Mouse (Mus musculus): ENCODE results near the gene BC107364. TPM values are rescaled to one million over a fixed set of nuclear protein-coding genes. Genes with fewer than 3 reads are reported as not detected.
"Not testable (repeated sequence)": the region's sequence is repeated elsewhere in the genome, so short reads cannot be mapped to it uniquely, and the experiment has no call there.

BC107364 gene
- polyA plus RNA-seq, 2 experiments, result not detected

DNA sequence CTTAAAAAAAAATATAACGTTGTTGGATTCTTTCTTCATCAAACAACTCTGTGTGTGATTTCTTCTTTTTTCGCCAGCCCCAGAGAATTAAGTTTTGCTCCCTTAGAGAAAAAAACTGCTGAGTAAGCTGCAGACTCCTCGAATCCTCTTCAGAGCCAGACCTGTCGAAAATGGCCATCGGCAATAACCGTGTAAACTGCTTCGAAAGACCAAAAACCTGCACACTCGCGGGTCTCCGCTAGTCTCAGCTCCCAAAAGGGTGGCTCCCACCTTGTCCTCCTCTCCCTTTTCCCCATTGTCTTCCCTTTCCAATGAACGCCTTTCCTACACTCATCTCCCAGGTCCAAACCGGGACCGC, 50.7 kb downstream of the BC107364 start:
- no peak for TF ChIP-seq POLR2A (IDR thresholded peaks at IDR 0.05; ENCODE audit: borderline replicate concordance, extremely low read depth, insufficient read depth, insufficient read length)
- H3K4me1 ChIP-seq (ENCODE audit: control insufficient read depth, insufficient read depth, low read length), result peaks cover 3% of the 10 kb centered on the region
- no peak overlapping the region for H3K9ac ChIP-seq (ENCODE audit: low read depth, low read length, severe bottlenecking)
- H3K9me3 ChIP-seq (ENCODE audit: control insufficient read depth, low read length), result no peaks in the 10 kb centered on the region
- ATAC-seq (ENCODE audit: low FRiP score, low read depth) (no peak), DNase-seq (ENCODE audit: low spot score) (no peak)
- H3K4me2 ChIP-seq (replicated peaks; ENCODE audit: low read depth, low read length, severe bottlenecking), result peak overlapping the region; percentile 41
- WGBS, result 3% methylated on average over 13 of the region's 13 CpGs
- H3K27ac ChIP-seq (replicated peaks; ENCODE audit: low read depth, low read length), result no peak overlapping the region
- peaks cover 82% of the 10 kb centered on the region for H3K27me3 ChIP-seq (ENCODE audit: control insufficient read depth, insufficient read depth, low read length)
- no peaks in the 10 kb centered on the region for H3K36me3 ChIP-seq (ENCODE audit: control insufficient read depth, insufficient read depth, low read length)
- H3K4me3 ChIP-seq (replicated peaks; ENCODE audit: low read length), result peak overlapping the region; percentile 32

DNA sequence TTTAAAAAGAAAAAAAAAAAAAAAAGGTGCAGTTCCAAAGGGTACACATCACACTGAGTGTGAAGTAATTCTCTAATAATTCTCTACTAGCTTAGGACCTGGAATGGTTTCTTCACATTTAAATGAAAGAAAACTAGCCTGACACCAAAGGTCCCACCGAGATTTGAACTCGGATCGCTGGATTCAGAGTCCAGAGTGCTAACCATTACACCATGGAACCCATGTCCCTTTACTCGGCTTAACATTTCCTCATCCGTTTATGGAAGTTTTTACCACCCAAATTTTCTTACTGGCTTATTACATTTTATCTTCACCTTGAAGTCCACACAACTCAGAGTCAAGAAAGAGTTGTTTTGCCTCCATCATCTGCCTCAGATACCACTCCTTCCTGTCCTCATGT, 53.2 kb downstream of the BC107364 start:
- Histone ChIP-seq H3K36me3 (ENCODE audit: control insufficient read depth, insufficient read depth, low read length) (no peaks in the 10 kb centered on the region), H3K9ac (ENCODE audit: low read depth, low read length, severe bottlenecking) (no peak overlapping the region), H3K27me3 (ENCODE audit: control insufficient read depth, insufficient read depth, low read length) (peaks cover 78% of the 10 kb centered on the region), H3K4me3 (replicated peaks; ENCODE audit: low read length) (no peak overlapping the region), H3K27ac (replicated peaks; ENCODE audit: low read depth, low read length) (no peak overlapping the region), H3K4me1 (ENCODE audit: control insufficient read depth, insufficient read depth, low read length) (no peaks in the 10 kb centered on the region), H3K9me3 (ENCODE audit: control insufficient read depth, low read length) (no peaks in the 10 kb centered on the region), H3K4me2 (replicated peaks; ENCODE audit: low read depth, low read length, severe bottlenecking) (no peak overlapping the region)
- 3% methylated on average over 5 of the region's 5 CpGs for WGBS
- ATAC-seq (ENCODE audit: low FRiP score, low read depth) (no peak), DNase-seq (ENCODE audit: low spot score) (no peak)
- no peak for TF ChIP-seq POLR2A (IDR thresholded peaks at IDR 0.05; ENCODE audit: borderline replicate concordance, extremely low read depth, insufficient read depth, insufficient read length)

DNA sequence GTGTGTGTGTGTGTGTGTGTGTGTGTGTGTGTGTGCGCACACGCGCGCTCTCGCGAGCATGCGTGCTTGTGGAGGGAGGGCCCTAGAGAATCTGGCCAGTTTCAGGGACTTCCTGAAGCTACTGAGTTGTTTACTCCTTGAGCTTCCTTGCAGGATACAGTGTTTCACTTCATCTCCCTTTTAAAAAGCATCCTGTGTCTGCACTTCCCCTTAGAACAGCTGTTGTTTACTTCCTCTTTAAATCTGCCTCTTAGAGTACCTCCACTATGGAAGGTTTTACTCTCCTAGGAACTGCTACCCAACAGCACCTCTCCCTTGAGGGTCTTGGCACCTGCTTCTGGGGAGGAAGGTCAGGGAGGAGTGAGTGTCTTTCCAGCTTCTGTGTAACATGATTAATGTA, 55.2 kb downstream of the BC107364 start:
- ATAC-seq (ENCODE audit: low FRiP score, low read depth) (no peak), DNase-seq (ENCODE audit: low spot score) (no peak)
- no peak for TF ChIP-seq POLR2A (IDR thresholded peaks at IDR 0.05; ENCODE audit: borderline replicate concordance, extremely low read depth, insufficient read depth, insufficient read length)
- no peaks in the 10 kb centered on the region for H3K36me3 ChIP-seq (ENCODE audit: control insufficient read depth, insufficient read depth, low read length)
- no peak overlapping the region for H3K27ac ChIP-seq (replicated peaks; ENCODE audit: low read depth, low read length)
- no peak overlapping the region for H3K9ac ChIP-seq (ENCODE audit: low read depth, low read length, severe bottlenecking)
- H3K4me3 ChIP-seq (replicated peaks; ENCODE audit: low read length), result no peak overlapping the region
- H3K9me3 ChIP-seq (ENCODE audit: control insufficient read depth, low read length), result no peaks in the 10 kb centered on the region
- no peak overlapping the region for H3K4me2 ChIP-seq (replicated peaks; ENCODE audit: low read depth, low read length, severe bottlenecking)
- WGBS, result 94% methylated on average over 7 of the region's 7 CpGs
- H3K4me1 ChIP-seq (ENCODE audit: control insufficient read depth, insufficient read depth, low read length), result no peaks in the 10 kb centered on the region
- H3K27me3 ChIP-seq (ENCODE audit: control insufficient read depth, insufficient read depth, low read length), result peaks cover 61% of the 10 kb centered on the region

DNA sequence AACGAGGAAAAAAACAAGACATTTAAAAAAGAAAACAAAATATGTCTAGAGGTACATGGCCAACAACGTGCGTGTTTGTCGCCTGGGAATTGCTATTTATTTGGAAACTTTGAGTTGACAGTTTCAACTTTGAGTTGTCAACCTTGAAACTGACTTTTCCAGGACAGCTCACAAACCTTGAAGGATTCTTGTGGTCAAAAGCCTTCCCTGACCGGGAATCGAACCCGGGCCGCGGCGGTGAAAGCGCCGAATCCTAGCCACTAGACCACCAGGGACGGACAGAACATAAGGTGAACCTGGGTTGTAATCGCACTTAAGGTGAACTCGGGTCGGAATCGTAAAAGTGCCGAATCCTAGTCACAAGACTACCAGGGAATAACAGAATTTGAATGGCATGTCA, 64.9 kb downstream of the BC107364 start:
- not testable (repeated sequence) for H3K4me1 ChIP-seq (ENCODE audit: control insufficient read depth, insufficient read depth, low read length); H3K9me3 ChIP-seq (ENCODE audit: control insufficient read depth, low read length); H3K36me3 ChIP-seq (ENCODE audit: control insufficient read depth, insufficient read depth, low read length); H3K27ac ChIP-seq (replicated peaks; ENCODE audit: low read depth, low read length); ATAC-seq (ENCODE audit: low FRiP score, low read depth); H3K4me3 ChIP-seq (replicated peaks; ENCODE audit: low read length); DNase-seq (ENCODE audit: low spot score); H3K9ac ChIP-seq (ENCODE audit: low read depth, low read length, severe bottlenecking); H3K4me2 ChIP-seq (replicated peaks; ENCODE audit: low read depth, low read length, severe bottlenecking)
- peaks cover 27% of the 10 kb centered on the region for H3K27me3 ChIP-seq (ENCODE audit: control insufficient read depth, insufficient read depth, low read length)
- WGBS, result no CpG with 5 or more reads among the region's 18 CpGs

Other genes starting within 250 kb of the BC107364 start
- gene Bola1, start 232.6 kb downstream of the BC107364 start, polyA plus RNA-seq (2012; rRNA removed), result 38.8 and 43.9 TPM in 2 replicates
- 47.7 and 60.2 TPM in 2 replicates for gene Bola1, start 232.6 kb downstream of the BC107364 start, polyA plus RNA-seq (2014; fragmentation: Nextera tagmentation; extraction: Ambion mirVana)
- gene Hist2h2ab, start 232.4 kb downstream of the BC107364 start, polyA plus RNA-seq (2012; rRNA removed), result 1.7 and 2.7 TPM in 2 replicates
- gene Hist2h2ab, start 232.4 kb downstream of the BC107364 start, polyA plus RNA-seq (2014; fragmentation: Nextera tagmentation; extraction: Ambion mirVana), result 0.99 and 1.3 TPM in 2 replicates
- gene Hist2h2ac, start 231.4 kb downstream of the BC107364 start, polyA plus RNA-seq (2012; rRNA removed), result 11.8 and 14.2 TPM in 2 replicates
- gene Hist2h2ac, start 231.4 kb downstream of the BC107364 start, polyA plus RNA-seq (2014; fragmentation: Nextera tagmentation; extraction: Ambion mirVana), result 7.0 and 8.9 TPM in 2 replicates
- gene Hist2h2be, start 231.2 kb downstream of the BC107364 start, polyA plus RNA-seq (2012; rRNA removed), result 8.5 TPM in 2 replicates
- 5.2 and 7.5 TPM in 2 replicates for gene Hist2h2be, start 231.2 kb downstream of the BC107364 start, polyA plus RNA-seq (2014; fragmentation: Nextera tagmentation; extraction: Ambion mirVana)
- gene Hist2h3c2, start 213.2 kb downstream of the BC107364 start, polyA plus RNA-seq (2012; rRNA removed), result 74.4 and 95.3 TPM in 2 replicates
- 8.0 and 9.3 TPM in 2 replicates for gene Hist2h3c2, start 213.2 kb downstream of the BC107364 start, polyA plus RNA-seq (2014; fragmentation: Nextera tagmentation; extraction: Ambion mirVana)
- 9.7 and 28.1 TPM in 2 replicates for gene Hist2h2aa2, start 212.0 kb downstream of the BC107364 start, polyA plus RNA-seq (2012; rRNA removed)
- 30.9 and 33.1 TPM in 2 replicates for gene Hist2h2aa2, start 212.0 kb downstream of the BC107364 start, polyA plus RNA-seq (2014; fragmentation: Nextera tagmentation; extraction: Ambion mirVana)
- gene Hist2h2aa1, start 206.8 kb downstream of the BC107364 start, polyA plus RNA-seq (2012; rRNA removed), result 44.2 and 73.5 TPM in 2 replicates
- 18.1 and 21.2 TPM in 2 replicates for gene Hist2h2aa1, start 206.8 kb downstream of the BC107364 start, polyA plus RNA-seq (2014; fragmentation: Nextera tagmentation; extraction: Ambion mirVana)
- gene Hist2h3c1, start 205.6 kb downstream of the BC107364 start, polyA plus RNA-seq (2012; rRNA removed), result not detected in 2 replicates
- gene Hist2h3c1, start 205.6 kb downstream of the BC107364 start, polyA plus RNA-seq (2014; fragmentation: Nextera tagmentation; extraction: Ambion mirVana), result 0.66 and 2.4 TPM in 2 replicates
- 5.9 and 6.4 TPM in 2 replicates for gene Hist2h4, start 189.0 kb downstream of the BC107364 start, polyA plus RNA-seq (2012; rRNA removed)
- gene Hist2h4, start 189.0 kb downstream of the BC107364 start, polyA plus RNA-seq (2014; fragmentation: Nextera tagmentation; extraction: Ambion mirVana), result 8.5 and 11.1 TPM in 2 replicates
- 85.3 and 112 TPM in 2 replicates for gene Hist2h3b, start 183.7 kb downstream of the BC107364 start, polyA plus RNA-seq (2012; rRNA removed)
- 63.1 and 72.3 TPM in 2 replicates for gene Hist2h3b, start 183.7 kb downstream of the BC107364 start, polyA plus RNA-seq (2014; fragmentation: Nextera tagmentation; extraction: Ambion mirVana)
- 14.3 and 15.4 TPM in 2 replicates for gene Hist2h2bb, start 182.6 kb downstream of the BC107364 start, polyA plus RNA-seq (2012; rRNA removed)
- 15.5 and 16.1 TPM in 2 replicates for gene Hist2h2bb, start 182.6 kb downstream of the BC107364 start, polyA plus RNA-seq (2014; fragmentation: Nextera tagmentation; extraction: Ambion mirVana)
- gene Fcgr1, start 158.3 kb downstream of the BC107364 start, polyA plus RNA-seq (2012; rRNA removed), result 2.8 and 3.1 TPM in 2 replicates
- gene Fcgr1, start 158.3 kb downstream of the BC107364 start, polyA plus RNA-seq (2014; fragmentation: Nextera tagmentation; extraction: Ambion mirVana), result 3.3 and 3.9 TPM in 2 replicates
- 21.4 and 26.7 TPM in 2 replicates for gene Hfe2, start 72.9 kb upstream of the BC107364 start, polyA plus RNA-seq (2012; rRNA removed)
- gene Hfe2, start 72.9 kb upstream of the BC107364 start, polyA plus RNA-seq (2014; fragmentation: Nextera tagmentation; extraction: Ambion mirVana), result 14.6 and 20.5 TPM in 2 replicates
- gene Txnip, start 105.7 kb upstream of the BC107364 start, polyA plus RNA-seq (2012; rRNA removed), result 211 and 272 TPM in 2 replicates
- 167 and 172 TPM in 2 replicates for gene Txnip, start 105.7 kb upstream of the BC107364 start, polyA plus RNA-seq (2014; fragmentation: Nextera tagmentation; extraction: Ambion mirVana)
- gene Gm16253, start 124.7 kb upstream of the BC107364 start, polyA plus RNA-seq (2012; rRNA removed), result 0.19 TPM in 1 of 2 replicates, not detected in the other
- gene Gm16253, start 124.7 kb upstream of the BC107364 start, polyA plus RNA-seq (2014; fragmentation: Nextera tagmentation; extraction: Ambion mirVana), result 0.37 and 1.3 TPM in 2 replicates
- 36.5 and 51.7 TPM in 2 replicates for gene Polr3gl, start 141.9 kb upstream of the BC107364 start, polyA plus RNA-seq (2012; rRNA removed)
- 11.9 and 15.3 TPM in 2 replicates for gene Polr3gl, start 141.9 kb upstream of the BC107364 start, polyA plus RNA-seq (2014; fragmentation: Nextera tagmentation; extraction: Ambion mirVana)
- 1.8 and 2.7 TPM in 2 replicates for gene Ankrd34a, start 144.3 kb upstream of the BC107364 start, polyA plus RNA-seq (2012; rRNA removed)
- 2.7 TPM in 2 replicates for gene Ankrd34a, start 144.3 kb upstream of the BC107364 start, polyA plus RNA-seq (2014; fragmentation: Nextera tagmentation; extraction: Ambion mirVana)
- 84.2 and 99.6 TPM in 2 replicates for gene Lix1l, start 148.8 kb upstream of the BC107364 start, polyA plus RNA-seq (2012; rRNA removed)
- gene Lix1l, start 148.8 kb upstream of the BC107364 start, polyA plus RNA-seq (2014; fragmentation: Nextera tagmentation; extraction: Ambion mirVana), result 8.9 and 10.4 TPM in 2 replicates
- gene Rbm8a, start 177.6 kb upstream of the BC107364 start, polyA plus RNA-seq (2012; rRNA removed), result 44.6 and 66.1 TPM in 2 replicates
- 133 and 146 TPM in 2 replicates for gene Rbm8a, start 177.6 kb upstream of the BC107364 start, polyA plus RNA-seq (2014; fragmentation: Nextera tagmentation; extraction: Ambion mirVana)
- 53.0 and 64.0 TPM in 2 replicates for gene Pex11b, start 183.1 kb upstream of the BC107364 start, polyA plus RNA-seq (2012; rRNA removed)
- gene Pex11b, start 183.1 kb upstream of the BC107364 start, polyA plus RNA-seq (2014; fragmentation: Nextera tagmentation; extraction: Ambion mirVana), result 62.2 and 65.8 TPM in 2 replicates
- 0.93 and 1.2 TPM in 2 replicates for gene Gm42957, start 183.2 kb upstream of the BC107364 start, polyA plus RNA-seq (2012; rRNA removed)
- 0.28 and 0.29 TPM in 2 replicates for gene Gm42957, start 183.2 kb upstream of the BC107364 start, polyA plus RNA-seq (2014; fragmentation: Nextera tagmentation; extraction: Ambion mirVana)
- gene Itga10, start 193.3 kb upstream of the BC107364 start, polyA plus RNA-seq (2012; rRNA removed), result 25.0 and 31.1 TPM in 2 replicates
- 3.9 TPM in 2 replicates for gene Itga10, start 193.3 kb upstream of the BC107364 start, polyA plus RNA-seq (2014; fragmentation: Nextera tagmentation; extraction: Ambion mirVana)
- 1.9 and 3.7 TPM in 2 replicates for gene Ankrd35, start 217.8 kb upstream of the BC107364 start, polyA plus RNA-seq (2012; rRNA removed)
- 2.7 and 4.2 TPM in 2 replicates for gene Ankrd35, start 217.8 kb upstream of the BC107364 start, polyA plus RNA-seq (2014; fragmentation: Nextera tagmentation; extraction: Ambion mirVana)
- 100 and 112 TPM in 2 replicates for gene Pias3, start 244.1 kb upstream of the BC107364 start, polyA plus RNA-seq (2012; rRNA removed)
- 52.2 and 53.4 TPM in 2 replicates for gene Pias3, start 244.1 kb upstream of the BC107364 start, polyA plus RNA-seq (2014; fragmentation: Nextera tagmentation; extraction: Ambion mirVana)